Mouse (Mus musculus): Measurements from ENCODE around the gene Abcb11.
"Not testable (repeated sequence)": the region's sequence is repeated elsewhere in the genome, so short reads cannot be mapped to it uniquely, and the experiment has no call there.

Gene Abcb11

GRCm38 (mm10) chr2:69342496-69343221, at the start of gene Abcb11:
Abcb11 (minus strand) TSS chr2:69342616.
- DNase-seq = no peak

- DNase-seq = no peak
These were observed 43.9 kb upstream of the Abcb11 start for GRCm38 (mm10) chr2:69386118-69386871.

GRCm38 (mm10) chr2:69382838-69383237, 40.4 kb upstream of the Abcb11 start:
- DNase-seq = no peak

- DNase-seq = no peak
These were observed 39.3 kb upstream of the Abcb11 start for GRCm38 (mm10) chr2:69381740-69382139.

- no peak for DNase-seq
These were observed 37.9 kb upstream of the Abcb11 start, which contains the start of gene Dhrs9 for GRCm38 (mm10) chr2:69380281-69380680. Dhrs9 (plus strand) TSS chr2:69380445.

- no peak for DNase-seq
These were observed 37.4 kb upstream of the Abcb11 start for GRCm38 (mm10) chr2:69379801-69380200.

- no peak for DNase-seq
These were observed 34.4 kb upstream of the Abcb11 start for GRCm38 (mm10) chr2:69376780-69377179.

GRCm38 (mm10) chr2:69365275-69365674, 22.9 kb upstream of the Abcb11 start:
- DNase-seq = no peak

- no peak for DNase-seq
These were observed 22.4 kb upstream of the Abcb11 start for GRCm38 (mm10) chr2:69364831-69365230.

- DNase-seq = not testable (repeated sequence)
These were observed 13.0 kb upstream of the Abcb11 start for GRCm38 (mm10) chr2:69355402-69355801.

- no peak for DNase-seq
These were observed 910 bp downstream of the Abcb11 start for GRCm38 (mm10) chr2:69341506-69341905.

GRCm38 (mm10) chr2:69331523-69331922, 10.9 kb downstream of the Abcb11 start:
- not testable (repeated sequence) for DNase-seq

- DNase-seq = no peak
These were observed 13.8 kb downstream of the Abcb11 start for GRCm38 (mm10) chr2:69328509-69329163.

GRCm38 (mm10) chr2:69324881-69325660, 17.3 kb downstream of the Abcb11 start:
- DNase-seq = no peak

- no peak for DNase-seq
These were observed 19.4 kb downstream of the Abcb11 start for GRCm38 (mm10) chr2:69323018-69323417.

- no peak for DNase-seq
These were observed 21.0 kb downstream of the Abcb11 start for GRCm38 (mm10) chr2:69321457-69321856.

- no peak for DNase-seq
These were observed 31.1 kb downstream of the Abcb11 start for GRCm38 (mm10) chr2:69311337-69311736.

- DNase-seq = no peak
These were observed 34.3 kb downstream of the Abcb11 start for GRCm38 (mm10) chr2:69308136-69308535.

GRCm38 (mm10) chr2:69300568-69300967, 41.8 kb downstream of the Abcb11 start:
- not testable (repeated sequence) for DNase-seq

GRCm38 (mm10) chr2:69294508-69294907, 47.9 kb downstream of the Abcb11 start:
- DNase-seq = no peak

GRCm38 (mm10) chr2:69288989-69289388, 53.4 kb downstream of the Abcb11 start:
- no peak for DNase-seq

- DNase-seq = no peak
These were observed 66.5 kb downstream of the Abcb11 start for GRCm38 (mm10) chr2:69275875-69276274.
